Mouse (Mus musculus): ENCODE measurements around the gene Bod1l. TPM values are rescaled to one million over a fixed set of nuclear protein-coding genes. Genes with fewer than 3 reads are reported as not detected.

The Bod1l gene
- polyA plus RNA-seq, 1 experiment from 2014 or later: 13.9 TPM

DNA sequence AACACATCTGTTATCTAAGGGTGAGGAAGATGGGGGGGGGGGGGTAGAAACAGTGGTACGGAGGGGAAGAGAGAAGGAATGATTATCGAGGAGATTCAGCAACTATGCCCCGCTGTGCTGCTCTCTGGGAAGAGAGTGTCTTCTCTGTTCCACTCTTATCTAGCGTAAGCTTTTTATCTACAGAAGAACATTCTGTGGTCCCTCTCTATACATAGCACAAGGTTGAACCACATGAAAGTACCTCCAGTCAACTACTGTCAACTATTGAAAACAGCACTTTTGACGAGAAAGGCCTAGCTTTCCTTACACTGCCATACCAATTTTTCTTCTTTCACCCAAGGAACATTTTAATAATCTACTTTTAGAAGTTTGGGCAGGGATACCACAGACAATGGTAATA is 2.4 kb downstream of the Bod1l start:
- Histone ChIP-seq H3K4me3 (no peak overlapping the region), H3K27ac (no peak overlapping the region), H3K36me3 (peaks cover 5% of the 10 kb centered on the region; the same call in 1 of the 2 replicates), H3K27me3 (ENCODE audit: insufficient read depth, poor library complexity, severe bottlenecking) (no peaks in the 10 kb centered on the region), H3K4me1 (peaks cover 18% of the 10 kb centered on the region), H3K9me3 (no peaks in the 10 kb centered on the region)
- DNase-seq (ENCODE audit: low spot score): no peak
- WGBS: 88% methylated on average over 5 of the region's 5 CpGs

DNA sequence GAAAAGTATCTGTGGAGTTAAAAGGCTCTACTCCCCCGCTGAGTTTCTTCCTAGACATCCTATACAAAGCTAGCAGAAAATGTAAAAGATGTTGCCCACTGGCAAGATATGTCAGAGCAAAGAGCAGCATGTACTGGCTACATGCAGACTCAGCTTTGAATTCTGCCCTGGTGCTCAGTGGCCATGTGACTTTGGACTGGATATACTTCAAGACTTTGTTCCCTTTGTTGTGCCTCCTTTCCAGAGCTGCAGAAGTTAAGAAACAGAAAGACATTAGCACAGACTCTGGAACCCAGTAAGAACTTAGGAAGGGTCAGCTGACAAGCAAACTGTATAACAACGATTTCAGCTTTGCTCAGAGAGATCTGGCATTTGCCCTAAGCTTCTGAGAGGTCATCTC is 14.0 kb downstream of the Bod1l start:
- H3K9me3 ChIP-seq: no peaks in the 10 kb centered on the region
- no peak overlapping the region for H3K4me3 ChIP-seq
- WGBS: 89% methylated on average over 2 of the region's 2 CpGs
- DNase-seq (ENCODE audit: low spot score): no peak
- H3K27ac ChIP-seq: no peak overlapping the region
- no peaks in the 10 kb centered on the region for H3K27me3 ChIP-seq (ENCODE audit: insufficient read depth, poor library complexity, severe bottlenecking)
- H3K36me3 ChIP-seq: peaks cover 85% of the 10 kb centered on the region
- H3K4me1 ChIP-seq: no peaks in the 10 kb centered on the region

DNA sequence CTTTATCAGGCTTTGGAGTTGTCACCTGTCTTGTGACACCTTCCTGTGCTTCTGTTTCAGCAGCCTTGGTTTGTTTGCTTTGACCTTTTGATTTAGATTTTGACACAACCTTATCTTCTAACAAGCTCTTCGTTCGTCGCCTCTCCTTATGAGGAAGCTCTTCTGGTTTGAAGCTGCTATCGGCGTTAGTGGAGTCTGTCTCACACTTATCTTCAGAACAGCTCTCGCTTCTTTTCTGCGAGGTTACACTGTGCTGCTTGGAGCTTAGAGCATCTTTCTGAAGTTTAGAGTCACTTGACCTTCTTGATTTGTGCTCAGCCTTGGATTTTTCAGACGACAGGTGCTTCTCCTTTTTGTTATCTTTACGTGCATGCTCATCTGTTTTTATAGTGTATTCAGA is 23.0 kb downstream of the Bod1l start:
- H3K4me3 ChIP-seq: no peak overlapping the region
- peaks cover 86% of the 10 kb centered on the region for H3K36me3 ChIP-seq
- WGBS: 41% methylated on average over 9 of the region's 9 CpGs
- H3K27me3 ChIP-seq (ENCODE audit: insufficient read depth, poor library complexity, severe bottlenecking): no peaks in the 10 kb centered on the region
- H3K9me3 ChIP-seq: no peaks in the 10 kb centered on the region
- no peaks in the 10 kb centered on the region for H3K4me1 ChIP-seq
- no peak overlapping the region for H3K27ac ChIP-seq
- no peak for DNase-seq (ENCODE audit: low spot score)

DNA sequence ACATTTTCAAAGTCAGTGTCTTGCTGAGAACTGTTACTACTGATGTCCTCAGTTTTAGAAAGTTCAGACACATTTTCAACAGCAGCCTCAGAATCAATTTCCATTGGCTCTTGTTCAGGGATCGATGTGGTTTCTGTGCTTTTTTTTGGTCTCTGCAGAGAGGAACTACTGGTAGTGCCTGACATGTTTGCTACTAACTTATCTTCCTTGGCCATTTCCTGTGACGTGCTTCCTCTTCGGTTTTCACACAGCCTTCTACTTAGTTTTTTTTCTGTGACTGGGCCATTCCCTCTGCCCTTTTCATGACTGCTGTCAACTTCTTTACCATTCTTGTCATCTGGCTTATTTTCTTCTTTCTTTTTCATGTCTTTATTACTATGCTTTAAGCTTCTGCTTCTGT is 23.6 kb downstream of the Bod1l start:
- no peak for DNase-seq (ENCODE audit: low spot score)
- peaks cover 83% of the 10 kb centered on the region for H3K36me3 ChIP-seq
- H3K27me3 ChIP-seq (ENCODE audit: insufficient read depth, poor library complexity, severe bottlenecking): no peaks in the 10 kb centered on the region
- H3K4me1 ChIP-seq: no peaks in the 10 kb centered on the region
- 59% methylated on average over 3 of the region's 3 CpGs for WGBS
- no peak overlapping the region for H3K27ac ChIP-seq
- no peaks in the 10 kb centered on the region for H3K9me3 ChIP-seq
- H3K4me3 ChIP-seq: no peak overlapping the region

DNA sequence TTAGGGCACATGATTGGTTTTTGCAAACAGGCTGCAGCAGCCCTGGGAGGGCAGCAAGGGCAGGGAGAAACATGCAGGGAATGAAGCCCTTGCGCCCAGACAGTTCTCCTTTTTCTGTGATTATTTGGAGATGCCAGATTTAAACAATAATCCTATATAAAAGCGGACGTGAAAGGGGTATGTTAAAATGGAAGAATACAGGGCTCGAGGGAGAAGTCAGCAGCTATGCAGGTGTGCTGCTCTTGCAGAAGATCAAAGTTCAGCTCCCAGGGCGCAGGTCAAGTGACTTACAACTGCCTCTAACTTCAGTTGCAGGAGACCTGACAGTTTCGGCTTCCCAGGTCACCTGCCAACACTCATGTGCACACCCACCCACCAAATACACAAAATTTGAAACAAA is 31.6 kb downstream of the Bod1l start:
- H3K36me3 ChIP-seq: peaks cover 51% of the 10 kb centered on the region
- no peak overlapping the region for H3K4me3 ChIP-seq
- DNase-seq (ENCODE audit: low spot score): no peak
- H3K27me3 ChIP-seq (ENCODE audit: insufficient read depth, poor library complexity, severe bottlenecking): no peaks in the 10 kb centered on the region
- no peaks in the 10 kb centered on the region for H3K4me1 ChIP-seq
- 87% methylated on average over 6 of the region's 6 CpGs for WGBS
- H3K27ac ChIP-seq: no peak overlapping the region
- no peaks in the 10 kb centered on the region for H3K9me3 ChIP-seq

DNA sequence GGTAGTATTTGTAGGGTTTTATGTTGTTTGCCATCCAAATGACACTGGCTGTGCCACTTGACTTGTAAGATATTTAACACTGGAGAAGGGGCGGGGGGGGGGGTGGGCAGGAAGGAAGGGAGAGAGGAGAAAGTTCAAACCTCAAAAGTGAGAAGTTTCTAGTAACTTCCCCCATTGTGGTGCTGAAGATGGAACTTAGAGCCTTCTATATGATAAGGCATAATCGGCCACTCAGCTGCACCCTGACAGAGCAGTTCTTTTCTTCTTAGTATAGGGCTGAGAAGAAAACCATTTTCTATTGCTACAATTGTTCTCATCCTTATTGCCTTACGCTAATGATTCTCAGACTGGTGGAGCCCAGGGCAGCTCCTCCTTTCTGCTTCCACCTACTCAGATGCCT is 32.8 kb downstream of the Bod1l start:
- no peak for DNase-seq (ENCODE audit: low spot score)
- H3K9me3 ChIP-seq: no peaks in the 10 kb centered on the region
- H3K27me3 ChIP-seq (ENCODE audit: insufficient read depth, poor library complexity, severe bottlenecking): no peaks in the 10 kb centered on the region
- peaks cover 48% of the 10 kb centered on the region for H3K36me3 ChIP-seq
- no peak overlapping the region for H3K4me3 ChIP-seq
- 86% methylated on average over 3 of the region's 3 CpGs for WGBS
- H3K27ac ChIP-seq: no peak overlapping the region
- H3K4me1 ChIP-seq: no peaks in the 10 kb centered on the region

DNA sequence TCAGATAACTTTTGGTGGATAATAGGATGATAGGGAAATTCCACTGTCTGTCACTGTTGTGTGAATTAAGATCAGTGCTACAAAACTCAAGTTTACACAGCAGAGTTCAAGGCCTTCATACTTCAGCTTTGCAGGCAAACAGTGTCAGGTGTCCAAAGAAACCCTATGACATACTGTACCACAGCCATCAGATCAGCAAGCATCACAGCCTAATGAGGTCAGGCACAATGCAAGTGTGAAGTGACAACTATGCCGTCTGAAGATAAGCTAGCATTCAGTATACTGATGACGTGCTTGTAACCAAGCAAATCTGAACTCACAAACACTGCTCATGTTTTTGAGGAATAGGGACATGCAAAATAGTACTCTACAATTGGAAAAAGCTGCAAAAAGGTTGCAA is 36.7 kb downstream of the Bod1l start:
- no peak overlapping the region for H3K4me3 ChIP-seq
- WGBS: 53% methylated on average over 2 of the region's 2 CpGs
- peaks cover 41% of the 10 kb centered on the region for H3K36me3 ChIP-seq
- no peak overlapping the region for H3K27ac ChIP-seq
- H3K4me1 ChIP-seq: no peaks in the 10 kb centered on the region
- no peaks in the 10 kb centered on the region for H3K27me3 ChIP-seq (ENCODE audit: insufficient read depth, poor library complexity, severe bottlenecking)
- no peak for DNase-seq (ENCODE audit: low spot score)
- no peaks in the 10 kb centered on the region for H3K9me3 ChIP-seq

DNA sequence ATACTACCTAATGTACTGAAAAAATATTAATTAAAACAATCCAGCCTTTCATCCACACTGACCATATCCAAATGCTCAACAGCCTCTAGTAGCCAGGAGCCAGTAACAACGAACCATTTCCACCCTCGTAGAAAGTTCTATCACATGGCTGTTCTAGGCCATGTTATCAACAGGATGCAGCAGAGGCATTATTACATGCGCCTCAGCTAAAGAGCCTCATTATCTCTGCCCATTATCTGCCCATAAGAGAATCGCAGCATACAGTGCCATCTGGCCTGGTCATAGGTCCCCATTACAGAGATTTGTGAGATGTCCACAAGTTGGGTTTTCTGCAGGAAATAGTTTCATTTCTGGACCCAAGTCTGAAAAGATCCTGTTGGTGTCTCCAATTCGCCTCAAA is 37.9 kb downstream of the Bod1l start:
- no peaks in the 10 kb centered on the region for H3K9me3 ChIP-seq
- no peaks in the 10 kb centered on the region for H3K4me1 ChIP-seq
- H3K27ac ChIP-seq: no peak overlapping the region
- peaks cover 30% of the 10 kb centered on the region for H3K36me3 ChIP-seq
- no peaks in the 10 kb centered on the region for H3K27me3 ChIP-seq (ENCODE audit: insufficient read depth, poor library complexity, severe bottlenecking)
- 75% methylated on average over 5 of the region's 5 CpGs for WGBS
- no peak overlapping the region for H3K4me3 ChIP-seq
- no peak for DNase-seq (ENCODE audit: low spot score)

DNA sequence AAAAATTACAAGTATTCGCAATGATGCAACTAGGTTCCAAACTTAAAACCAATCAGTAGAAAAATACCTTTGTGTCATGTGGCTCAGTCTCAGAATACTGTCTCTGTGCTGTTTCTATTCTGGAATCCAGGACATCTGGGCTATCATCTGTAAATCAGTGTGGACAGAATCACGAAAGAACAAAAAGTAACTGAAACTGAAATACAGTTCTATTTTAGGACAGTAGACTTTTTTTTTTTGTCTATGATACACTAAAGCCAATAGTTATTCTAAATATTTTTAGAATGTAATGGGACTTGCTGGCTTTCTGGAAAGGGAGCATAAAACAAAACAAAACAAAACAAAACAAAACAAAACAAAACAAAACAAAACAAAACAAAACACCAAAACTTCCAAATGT is 39.0 kb downstream of the Bod1l start:
- H3K4me1 ChIP-seq: no peaks in the 10 kb centered on the region
- H3K27me3 ChIP-seq (ENCODE audit: insufficient read depth, poor library complexity, severe bottlenecking): no peaks in the 10 kb centered on the region
- H3K36me3 ChIP-seq: peaks cover 37% of the 10 kb centered on the region
- no peak for DNase-seq (ENCODE audit: low spot score)
- H3K27ac ChIP-seq: no peak overlapping the region
- WGBS: 96% methylated on average over 2 of the region's 2 CpGs
- H3K9me3 ChIP-seq: no peaks in the 10 kb centered on the region
- H3K4me3 ChIP-seq: no peak overlapping the region

DNA sequence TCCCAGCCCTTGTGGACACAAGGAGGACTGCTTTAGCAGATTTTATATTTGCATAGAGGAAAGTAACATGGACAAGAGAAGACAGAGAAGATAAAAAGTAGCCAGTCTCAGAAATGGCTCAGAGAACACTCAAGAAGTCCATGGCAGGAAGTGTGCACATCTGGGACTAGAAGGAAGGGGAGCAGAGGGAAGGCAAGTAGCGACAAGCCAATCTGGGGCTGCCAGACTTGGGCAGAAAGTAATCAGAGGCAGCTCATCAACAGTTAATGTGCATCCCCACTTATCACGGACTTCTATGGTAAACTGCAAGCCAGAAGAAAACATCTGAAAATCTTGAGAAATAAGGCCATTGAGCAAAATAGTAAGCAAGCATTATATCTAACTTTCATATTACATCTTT is 39.5 kb downstream of the Bod1l start:
- no peak for DNase-seq (ENCODE audit: low spot score)
- Histone ChIP-seq H3K4me1 (no peaks in the 10 kb centered on the region), H3K27ac (no peak overlapping the region), H3K4me3 (no peak overlapping the region), H3K36me3 (peaks cover 39% of the 10 kb centered on the region), H3K9me3 (no peaks in the 10 kb centered on the region), H3K27me3 (ENCODE audit: insufficient read depth, poor library complexity, severe bottlenecking) (no peaks in the 10 kb centered on the region)
- 75% methylated on average over 2 of the region's 2 CpGs for WGBS

DNA sequence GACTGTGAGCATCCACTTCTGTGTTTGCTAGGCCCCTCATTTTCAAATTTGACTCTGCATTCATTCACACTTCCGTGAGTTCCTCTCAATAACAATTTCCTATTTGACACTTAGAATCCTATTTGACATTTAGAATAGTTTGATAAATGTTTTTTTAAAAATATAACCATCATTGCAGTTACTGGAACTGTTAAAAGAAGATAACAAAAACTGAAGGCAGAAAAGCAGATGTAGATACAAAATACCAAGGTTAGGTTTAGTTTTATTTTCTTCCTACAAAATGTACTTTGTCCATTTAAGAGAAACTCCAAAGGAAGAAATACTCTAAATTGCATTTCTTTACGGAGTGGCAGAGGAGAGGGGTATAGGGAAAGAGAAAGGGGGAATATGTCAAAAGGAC is 42.5 kb downstream of the Bod1l start:
- H3K36me3 ChIP-seq: peaks cover 34% of the 10 kb centered on the region
- no peaks in the 10 kb centered on the region for H3K9me3 ChIP-seq
- no peaks in the 10 kb centered on the region for H3K4me1 ChIP-seq
- no peak for DNase-seq (ENCODE audit: low spot score)
- no peak overlapping the region for H3K27ac ChIP-seq
- H3K4me3 ChIP-seq: no peak overlapping the region
- H3K27me3 ChIP-seq (ENCODE audit: insufficient read depth, poor library complexity, severe bottlenecking): no peaks in the 10 kb centered on the region
- 89% methylated on average over 2 of the region's 2 CpGs for WGBS

DNA sequence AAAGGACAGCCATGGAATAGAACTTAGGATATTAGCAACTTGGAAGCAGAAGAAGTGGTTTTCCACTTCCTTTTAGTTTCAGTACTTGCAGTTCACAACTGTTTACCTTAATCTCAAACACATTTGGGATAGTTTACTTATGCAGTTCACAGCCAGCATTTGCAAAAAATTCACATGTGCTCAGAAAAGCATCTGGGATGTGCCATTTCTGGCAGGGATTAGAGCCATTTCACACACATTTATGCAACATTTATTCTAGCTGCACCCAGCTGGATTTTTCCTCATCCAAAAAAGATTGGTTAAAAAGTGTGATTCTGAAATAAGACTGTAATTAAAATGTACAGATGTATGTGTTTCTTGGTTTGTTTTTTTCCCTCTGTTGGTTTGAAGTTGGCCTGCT is 49.7 kb downstream of the Bod1l start:
- DNase-seq (ENCODE audit: low spot score): no peak

DNA sequence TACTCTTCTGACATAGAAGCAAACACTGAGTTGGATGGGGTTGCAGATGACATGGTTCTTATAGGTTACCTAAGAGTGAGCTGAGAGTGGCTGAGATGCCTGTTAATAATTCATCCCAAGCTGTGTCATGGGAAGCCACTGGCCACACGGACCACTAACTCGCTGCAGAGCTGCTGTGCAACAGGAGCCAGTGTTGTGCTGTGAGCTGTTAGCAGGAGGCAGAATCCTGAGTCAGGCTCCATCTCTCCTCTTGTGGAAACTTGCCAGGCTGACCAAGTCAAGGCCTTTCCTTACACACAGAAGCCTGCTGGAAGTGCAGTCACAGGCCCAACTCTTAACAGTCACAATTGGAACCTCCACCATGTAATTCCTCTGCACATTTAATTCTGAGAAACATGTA is 53.6 kb downstream of the Bod1l start:
- 91% methylated on average over 2 of the region's 2 CpGs for WGBS
- H3K36me3 ChIP-seq: peaks cover 79% of the 10 kb centered on the region
- H3K27me3 ChIP-seq (ENCODE audit: insufficient read depth, poor library complexity, severe bottlenecking): no peaks in the 10 kb centered on the region
- no peaks in the 10 kb centered on the region for H3K9me3 ChIP-seq
- H3K27ac ChIP-seq: no peak overlapping the region
- no peak for DNase-seq (ENCODE audit: low spot score)
- H3K4me1 ChIP-seq: no peaks in the 10 kb centered on the region
- no peak overlapping the region for H3K4me3 ChIP-seq

More for the DNA sequence above, 49.7 kb downstream of the Bod1l start:
- Histone ChIP-seq H3K4me3 (no peak overlapping the region), H3K27ac (no peak overlapping the region), H3K4me1 (no peaks in the 10 kb centered on the region), H3K36me3 (peaks cover 60% of the 10 kb centered on the region), H3K27me3 (ENCODE audit: insufficient read depth, poor library complexity, severe bottlenecking) (no peaks in the 10 kb centered on the region), H3K9me3 (no peaks in the 10 kb centered on the region)

DNA sequence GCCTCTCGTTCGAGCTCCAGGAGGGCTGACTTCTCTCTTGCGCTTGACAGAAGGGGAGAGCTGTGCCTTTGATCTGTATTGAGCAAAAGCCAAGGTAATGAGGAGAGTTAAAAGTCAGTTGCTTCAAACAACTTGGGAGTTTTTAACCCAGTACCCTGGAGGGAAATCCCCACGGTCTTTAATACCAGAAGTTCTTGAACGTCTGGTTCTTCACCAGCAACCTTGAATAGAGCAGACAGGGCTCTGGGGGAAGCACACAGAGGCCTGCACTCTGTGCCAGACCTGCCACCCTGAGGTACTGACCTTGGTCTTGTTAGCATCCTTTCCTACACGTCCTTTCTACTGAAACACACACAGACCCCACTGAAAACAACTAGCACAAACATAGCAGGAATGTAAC is 55.2 kb downstream of the Bod1l start:
- 78% methylated on average over 6 of the region's 6 CpGs for WGBS
- no peaks in the 10 kb centered on the region for H3K4me1 ChIP-seq
- no peak overlapping the region for H3K27ac ChIP-seq
- H3K4me3 ChIP-seq: no peak overlapping the region
- no peaks in the 10 kb centered on the region for H3K9me3 ChIP-seq
- H3K36me3 ChIP-seq: peaks cover 70% of the 10 kb centered on the region
- DNase-seq (ENCODE audit: low spot score): no peak
- no peaks in the 10 kb centered on the region for H3K27me3 ChIP-seq (ENCODE audit: insufficient read depth, poor library complexity, severe bottlenecking)
